Mouse (Mus musculus) adrenal gland, adult 8-10 months (tissue): ENCODE results near the gene Kin. TPM values are rescaled to one million over a fixed set of nuclear protein-coding genes. Genes with fewer than 3 reads are reported as not detected.
A peak's percentile ranks its signal among the peaks of the same experiment; 100 is the strongest.

ENCODE experiments used
- DNase-seq: peaks from one replicate; pipeline ENCODE4 v3.0.0; 2022
- total RNA-seq, 4 experiments: library from RNA; stranded (reverse); gene quantifications; 2 replicates each; pipeline ENCODE4 v1.2.4; 2022

Kin gene
- 10 to 100 TPM; 12.3 to 18.2 (median 15.6) TPM for total RNA-seq

- peak; percentile 96 for DNase-seq
These were observed at the start of gene Kin, which contains the start of gene Atp5c1 for GRCm38 (mm10) chr2:10080310-10081010. Gene Kin, plus strand, starts transcription at chr2:10080593. Gene Atp5c1, minus strand, starts transcription at chr2:10080510.

- no peak for DNase-seq
These were observed 46.7 kb upstream of the Kin start for GRCm38 (mm10) chr2:10033684-10034083.

DNA sequence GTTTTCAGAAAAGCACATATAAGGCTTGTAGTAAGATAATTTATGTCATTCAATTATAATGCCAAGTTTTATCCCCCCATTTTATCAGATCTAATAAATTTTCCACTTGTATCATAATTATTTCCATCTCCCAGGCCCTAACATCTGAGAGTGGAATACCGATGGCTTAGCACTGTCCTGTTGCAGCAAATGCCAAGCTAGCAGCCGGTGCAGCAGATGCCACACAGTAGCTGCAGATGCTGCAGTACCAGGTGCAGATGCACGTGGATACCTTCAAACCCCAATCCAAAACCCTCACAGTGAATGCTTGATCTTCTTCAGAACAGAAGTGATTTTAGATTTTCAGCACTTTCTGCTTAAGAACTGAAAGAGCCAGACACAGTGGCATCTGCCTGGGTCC, 45.4 kb upstream of the Kin start:
- no peak for DNase-seq

DNA sequence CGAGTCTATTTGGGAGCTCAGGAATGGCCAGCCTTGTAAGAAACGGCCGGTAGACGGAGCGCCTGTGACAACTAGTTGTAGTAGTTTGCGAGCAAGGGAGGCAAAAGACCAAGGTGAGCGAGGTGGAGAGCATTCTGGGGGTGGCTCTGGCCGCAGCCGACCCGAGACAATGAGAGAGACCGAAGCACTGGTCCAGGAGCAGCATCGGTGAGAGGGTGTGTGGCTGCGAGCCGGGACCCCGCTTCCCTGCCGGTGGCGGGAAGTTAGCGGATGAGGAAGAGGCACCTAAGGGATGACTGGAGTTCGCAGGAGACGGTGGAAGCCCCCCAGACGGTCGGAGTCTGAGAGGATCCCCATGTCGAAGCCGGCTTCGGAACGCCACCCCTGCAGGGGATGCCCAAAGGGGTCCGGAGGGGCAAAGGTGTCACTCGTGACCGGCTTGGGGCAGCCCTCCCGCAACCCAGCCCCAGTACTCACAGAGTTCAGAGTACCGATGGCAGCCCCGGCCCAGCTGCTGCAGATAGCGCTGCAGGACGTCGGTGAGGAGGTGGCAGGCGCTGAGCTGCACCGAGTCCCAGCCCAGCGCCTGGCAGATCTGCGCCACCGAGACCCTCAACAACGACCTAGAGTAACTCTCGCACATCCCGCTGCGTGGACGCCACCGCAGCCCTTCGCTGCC, 32.5 kb upstream of the Kin start:
- peak; percentile 17 for DNase-seq

DNA sequence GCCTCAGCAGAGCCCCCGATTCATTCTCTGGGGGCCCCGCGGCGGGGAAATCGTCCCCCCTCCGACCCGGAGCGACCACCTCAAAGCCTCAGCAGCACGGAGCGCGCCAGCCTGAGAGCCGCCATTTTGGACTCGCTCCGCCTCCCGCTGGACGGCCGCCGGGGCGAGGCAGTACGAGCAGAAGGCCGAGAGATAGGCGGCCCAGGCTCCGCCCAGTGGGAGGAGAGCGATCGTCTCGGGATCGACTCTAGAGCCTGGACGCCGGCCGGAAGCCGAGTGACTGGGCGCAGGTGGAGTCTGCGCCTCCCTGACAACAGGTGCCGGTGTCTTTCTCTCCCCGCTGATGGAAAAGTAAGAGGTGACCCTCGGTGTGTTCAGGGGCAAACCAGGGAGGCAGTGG, 31.9 kb upstream of the Kin start, which contains the start of gene Taf3:
TSS of gene Taf3 (minus strand) at position 136 of the 400 bp plus-strand sequence.
- DNase-seq = peak; percentile 90

GRCm38 (mm10) chr2:10049456-10049855, 30.9 kb upstream of the Kin start:
- no peak for DNase-seq

- no peak for DNase-seq
These were observed 29.5 kb upstream of the Kin start for GRCm38 (mm10) chr2:10050878-10051277.

DNA sequence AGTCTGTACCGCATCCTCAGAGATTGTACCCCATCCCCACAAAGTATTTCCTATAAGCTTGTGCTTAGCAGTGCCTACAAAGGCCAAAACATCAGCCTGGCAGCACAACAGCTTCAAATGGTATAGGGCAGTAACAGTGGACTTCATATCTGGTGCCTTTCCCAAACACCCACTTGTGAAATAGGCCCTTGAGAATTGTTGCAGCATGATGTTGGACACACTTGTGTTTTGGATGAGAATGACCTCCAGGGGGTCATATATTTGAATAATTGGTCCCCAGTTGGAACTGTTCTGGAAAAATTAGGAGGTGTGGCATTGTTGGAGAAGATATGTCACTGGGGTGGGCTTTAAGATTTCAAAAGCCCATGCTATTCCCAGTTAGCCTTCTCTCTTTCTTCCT, 28.4 kb upstream of the Kin start:
- DNase-seq = no peak

- DNase-seq = peak; percentile 39
These were observed 21.6 kb upstream of the Kin start for GRCm38 (mm10) chr2:10058836-10059235.

GRCm38 (mm10) chr2:10071751-10072150, 8.6 kb upstream of the Kin start:
- no peak for DNase-seq

GRCm38 (mm10) chr2:10074470-10074869, 5.9 kb upstream of the Kin start:
- no peak for DNase-seq

GRCm38 (mm10) chr2:10076675-10077074, 3.7 kb upstream of the Kin start:
- DNase-seq = no peak

DNA sequence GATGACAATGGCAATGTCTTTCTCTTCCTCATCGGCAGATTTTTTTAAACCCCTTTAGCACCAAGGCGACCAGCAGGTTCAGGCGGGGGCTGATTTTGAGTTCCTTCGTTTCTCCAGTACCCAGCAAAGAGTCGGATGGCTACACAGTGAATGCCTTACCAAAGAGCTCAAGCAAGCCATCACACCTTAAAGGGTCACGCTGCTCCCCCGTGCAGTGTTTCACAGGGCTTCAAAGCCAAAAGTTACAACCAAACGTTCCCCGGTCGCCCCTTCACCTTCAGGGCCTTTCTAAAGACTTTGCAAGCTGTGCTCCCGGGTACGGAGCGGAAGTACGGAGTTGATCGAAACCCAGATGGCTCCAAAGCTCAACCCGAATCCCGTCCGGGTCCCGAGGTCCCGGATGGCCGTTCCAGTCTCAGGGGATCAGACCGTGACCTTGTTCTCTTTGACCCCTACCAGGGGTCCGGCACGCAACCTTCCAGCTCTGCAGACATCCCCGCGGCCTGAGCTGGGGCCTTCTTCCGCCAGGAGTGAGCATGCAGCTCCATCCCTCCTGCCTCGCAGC, 566 bp upstream of the Kin start:
- no peak for DNase-seq

GRCm38 (mm10) chr2:10081453-10082080, 1.2 kb downstream of the Kin start:
- DNase-seq = no peak

- no peak for DNase-seq
These were observed 2.3 kb downstream of the Kin start for GRCm38 (mm10) chr2:10082737-10083136.

DNA sequence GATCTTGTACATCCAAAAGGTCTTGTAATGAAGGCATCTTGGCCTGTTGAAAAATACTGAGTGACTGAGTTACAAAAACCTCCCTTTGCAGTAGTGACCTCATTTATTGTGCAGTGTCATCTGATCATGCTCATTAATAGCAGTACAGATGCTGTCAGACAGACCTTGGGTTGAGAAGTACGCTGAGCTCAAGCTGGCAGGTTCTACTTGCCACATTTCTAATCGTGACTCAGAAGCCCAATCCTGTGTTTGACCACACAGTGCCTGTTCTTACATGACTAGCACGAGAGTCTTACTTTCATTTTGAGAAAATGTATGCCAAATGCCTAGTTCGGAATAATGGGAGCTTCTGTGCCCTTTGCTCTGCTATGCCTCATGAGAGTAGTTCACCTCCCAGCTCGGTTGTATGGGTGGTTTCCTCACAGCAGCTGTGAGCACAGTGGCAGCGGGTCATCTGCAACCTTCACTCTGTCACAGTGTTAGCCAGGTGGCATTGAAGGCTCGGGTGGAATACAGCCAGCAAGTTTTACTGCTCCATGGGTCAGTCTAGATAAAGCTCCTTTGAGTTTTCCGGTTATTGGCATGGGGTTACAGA, 7.0 kb downstream of the Kin start:
- DNase-seq = peak; percentile 47

DNA sequence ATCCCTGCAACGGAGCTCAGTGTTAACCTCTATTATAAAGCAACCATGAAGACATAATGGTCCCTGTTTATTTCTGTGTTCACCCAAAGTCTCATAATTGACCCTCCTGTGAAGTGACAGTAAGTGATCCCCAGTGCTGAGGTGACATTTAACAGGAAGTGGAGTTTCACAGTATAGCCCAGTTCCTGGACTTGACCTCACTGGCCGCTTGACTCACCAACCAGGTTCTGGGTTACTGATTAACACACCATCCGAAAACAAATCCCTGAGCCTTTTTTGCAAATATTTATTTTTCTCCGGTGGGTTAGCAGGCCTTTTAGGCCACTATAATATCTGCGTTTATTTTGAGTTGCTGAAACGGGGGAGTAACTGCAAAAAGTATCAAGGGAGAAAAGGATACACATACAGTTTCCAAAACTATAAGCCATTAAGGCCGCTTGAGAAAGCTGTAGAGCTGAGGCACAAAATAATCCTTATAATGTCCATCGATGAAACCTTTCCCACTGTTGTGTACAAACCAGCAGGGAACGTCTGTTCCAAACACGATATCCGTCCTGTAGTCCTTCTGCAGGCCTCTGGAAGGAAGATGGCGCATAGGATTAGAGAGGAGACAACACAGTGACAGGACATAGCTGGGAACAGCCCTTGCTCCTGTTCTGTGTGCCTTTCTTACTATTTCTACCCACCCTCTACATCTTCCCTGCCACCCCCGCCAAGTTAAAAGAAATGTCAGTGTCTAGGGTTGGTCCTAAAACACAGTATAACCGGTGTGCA, 14.1 kb downstream of the Kin start:
- DNase-seq = no peak

DNA sequence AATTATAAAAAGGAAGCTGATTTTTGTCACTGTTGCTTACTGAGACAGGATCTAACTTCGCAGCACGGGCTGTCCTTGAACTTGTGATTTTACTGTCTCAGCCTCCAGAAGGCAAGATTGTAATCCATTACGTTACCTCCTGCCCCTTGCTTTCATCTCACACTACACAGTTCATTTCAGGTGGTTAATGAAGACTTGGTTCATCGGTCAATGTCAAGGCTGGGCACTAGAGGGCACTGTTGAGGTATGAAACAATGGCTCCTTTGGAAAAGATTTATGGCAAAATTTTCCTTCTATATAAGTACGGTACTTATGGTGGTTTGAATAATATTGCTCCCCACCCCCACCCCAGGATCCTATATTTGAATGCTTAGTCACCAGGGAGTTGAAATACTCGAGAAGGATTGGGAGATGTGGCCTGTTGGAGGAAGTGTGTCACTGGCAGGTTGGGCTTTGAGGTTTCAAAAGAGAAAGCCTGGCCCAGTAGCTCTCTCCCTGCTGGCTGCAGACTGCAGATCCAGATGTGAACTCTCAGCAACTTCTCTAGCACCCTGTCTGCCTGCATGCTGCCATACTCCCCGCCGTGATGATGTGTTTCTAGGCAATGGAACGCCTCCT, 18.3 kb downstream of the Kin start:
- DNase-seq = no peak

DNA sequence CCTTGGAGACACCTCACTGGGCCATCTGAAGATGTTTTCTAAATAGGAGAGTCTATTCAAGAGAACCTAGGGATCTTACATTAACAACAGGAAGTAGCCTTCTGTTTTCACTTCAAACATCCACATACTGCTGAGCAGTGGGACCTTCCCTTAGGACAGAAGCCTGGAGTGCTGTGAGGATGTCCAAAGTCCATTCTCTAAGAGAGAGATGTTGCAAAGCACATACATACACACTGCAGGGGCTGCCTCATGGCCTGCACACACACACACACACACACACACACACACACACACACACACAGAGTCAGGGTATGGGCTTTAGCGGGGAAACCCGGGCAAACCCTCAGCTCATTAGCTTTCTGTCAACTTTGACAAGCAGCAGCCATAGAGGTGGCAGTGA, 20.1 kb downstream of the Kin start:
- no peak for DNase-seq

- DNase-seq = no peak
These were observed 20.8 kb downstream of the Kin start for GRCm38 (mm10) chr2:10101180-10101579.

- no peak for DNase-seq
These were observed 28.3 kb downstream of the Kin start for GRCm38 (mm10) chr2:10108535-10109189.
